15 mouse cellular contexts compared by ENCODE assay signal in genomic region chr11:90347667-90348459, GRCm38 (mm10). TPM values are rescaled to one million over a fixed set of nuclear protein-coding genes. Genes with fewer than 3 reads are reported as not detected.
DNase-seq lines count a peak whose midpoint lies in the region; ATAC-seq and TF ChIP-seq lines count a peak whose summit lies in the region.
"Had no signal": no experiment of that assay in that cellular context is flagged by ENCODE, and none has a peak within 500 bp of the region (broad histone marks: within the 10 kb centered on the region; RNA-seq: fewer than 3 reads in every experiment).

No protein-coding gene starts in this region.

- 44% methylated on average over 13 of the region's 13 CpGs for WGBS in hindbrain, postnatal 0 days
- WGBS in hindbrain, embryonic 11.5 days: 58% methylated on average over 13 of the region's 13 CpGs
- 37% methylated on average over 13 of the region's 13 CpGs for WGBS in embryonic facial prominence, embryonic 13.5 days
- WGBS in limb, embryonic 13.5 days: 63% methylated on average over 13 of the region's 13 CpGs

- no peak for ATAC-seq in hindbrain, postnatal 0 days
- ATAC-seq in hindbrain, embryonic 11.5 days (ENCODE audit: low FRiP score): no peak
- no peak for ATAC-seq in embryonic facial prominence, embryonic 13.5 days (ENCODE audit: insufficient number of reproducible peaks, insufficient read depth, low FRiP score, low TSS enrichment, low read depth)
- no peak for ATAC-seq in limb, embryonic 13.5 days (ENCODE audit: low FRiP score, low read depth)
- ATAC-seq: Patski had no signal

- no peaks in the 10 kb centered on the region for H3K36me3 ChIP-seq in hindbrain, postnatal 0 days (ENCODE audit: insufficient read depth, low read length)
- no peaks in the 10 kb centered on the region for H3K36me3 ChIP-seq in hindbrain, embryonic 11.5 days (ENCODE audit: control insufficient read depth, insufficient read depth, low read length)
- H3K36me3 ChIP-seq in embryonic facial prominence, embryonic 13.5 days: peaks cover 17% of the 10 kb centered on the region
- H3K36me3 ChIP-seq in limb, embryonic 13.5 days: no peaks in the 10 kb centered on the region

- H3K9me3 ChIP-seq in hindbrain, postnatal 0 days (ENCODE audit: low read length): no peaks in the 10 kb centered on the region
- no peaks in the 10 kb centered on the region for H3K9me3 ChIP-seq in hindbrain, embryonic 11.5 days (ENCODE audit: control insufficient read depth, low read length)
- no peaks in the 10 kb centered on the region for H3K9me3 ChIP-seq in embryonic facial prominence, embryonic 13.5 days
- H3K9me3 ChIP-seq in limb, embryonic 13.5 days: 0 out of 2 replicates have a peak, but pooled peaks cover 4% of the 10 kb centered on the region
- H3K9me3 ChIP-seq: embryonic facial prominence, embryonic 15.5 days had no signal

- no peak overlapping the region for H3K4me2 ChIP-seq in hindbrain, postnatal 0 days (ENCODE audit: low read depth, low read length)
- no peak overlapping the region for H3K4me2 ChIP-seq in hindbrain, embryonic 11.5 days (replicated peaks; ENCODE audit: low read depth, low read length)
- no peak overlapping the region for H3K4me2 ChIP-seq in embryonic facial prominence, embryonic 13.5 days
- H3K4me2 ChIP-seq in limb, embryonic 13.5 days (replicated peaks): no peak overlapping the region
- H3K4me2 ChIP-seq: embryonic facial prominence, embryonic 15.5 days had no signal

- DNase-seq in hindbrain, postnatal 0 days (ENCODE audit: low spot score): peak; percentile 14
- no peak for DNase-seq in hindbrain, embryonic 11.5 days (ENCODE audit: low spot score)
- peak; percentile 31 for DNase-seq in brain, adult 2 months (ENCODE audit: low read depth, low spot score)
- DNase-seq in kidney, adult 11 months: no peak
- DNase-seq in cerebellum, adult 11 months: no peak
- DNase-seq: cerebellum, adult 9-10 months; heart, postnatal 10 days; kidney, postnatal 14 days; lung, postnatal 10 days; thymus, adult 18-20 months had no signal

- no peak overlapping the region for H3K9ac ChIP-seq in hindbrain, postnatal 0 days (replicated peaks; ENCODE audit: low read length)
- H3K9ac ChIP-seq in hindbrain, embryonic 11.5 days (ENCODE audit: low read depth, low read length): no peak overlapping the region
- H3K9ac ChIP-seq in embryonic facial prominence, embryonic 13.5 days: no peak overlapping the region
- no peak overlapping the region for H3K9ac ChIP-seq in limb, embryonic 13.5 days
- H3K9ac ChIP-seq: embryonic facial prominence, embryonic 15.5 days; liver, embryonic 14.5 days had no signal

- no peaks in the 10 kb centered on the region for H3K27me3 ChIP-seq in hindbrain, postnatal 0 days (ENCODE audit: insufficient read depth, low read length)
- H3K27me3 ChIP-seq in hindbrain, embryonic 11.5 days (ENCODE audit: control insufficient read depth, insufficient read depth, low read length): no peaks in the 10 kb centered on the region
- H3K27me3 ChIP-seq in embryonic facial prominence, embryonic 13.5 days: no peaks in the 10 kb centered on the region
- H3K27me3 ChIP-seq in limb, embryonic 13.5 days: no peaks in the 10 kb centered on the region
- H3K27me3 ChIP-seq: embryonic facial prominence, embryonic 15.5 days had no signal

- peak overlapping the region; percentile 36; the same call in 1 of the 2 replicates for H3K27ac ChIP-seq in hindbrain, postnatal 0 days
- no peak overlapping the region for H3K27ac ChIP-seq in hindbrain, embryonic 11.5 days (ENCODE audit: low read depth, low read length)
- 0 out of 2 replicates have a peak overlapping the region, but pooled peaks have one; percentile 23 for H3K27ac ChIP-seq in embryonic facial prominence, embryonic 13.5 days
- H3K27ac ChIP-seq in limb, embryonic 13.5 days: peak overlapping the region; percentile 39; the same call in 1 of the 2 replicates
- H3K27ac ChIP-seq: embryonic facial prominence, embryonic 15.5 days; liver, embryonic 14.5 days had no signal

- H3K4me3 ChIP-seq in hindbrain, postnatal 0 days (ENCODE audit: low read length): no peak overlapping the region
- no peak overlapping the region for H3K4me3 ChIP-seq in hindbrain, embryonic 11.5 days (ENCODE audit: low read depth, low read length)
- H3K4me3 ChIP-seq in embryonic facial prominence, embryonic 13.5 days: no peak overlapping the region
- H3K4me3 ChIP-seq in limb, embryonic 13.5 days: no peak overlapping the region
- H3K4me3 ChIP-seq: embryonic facial prominence, embryonic 15.5 days had no signal

- no peak for TF ChIP-seq CTCF in hindbrain, postnatal 0 days (IDR thresholded peaks at IDR 0.05; ENCODE audit: low read depth)

- H3K4me1 ChIP-seq in hindbrain, postnatal 0 days (ENCODE audit: insufficient read depth, low read length): 0 out of 2 replicates have a peak, but pooled peaks cover 6% of the 10 kb centered on the region
- H3K4me1 ChIP-seq in hindbrain, embryonic 11.5 days (replicated peaks; ENCODE audit: control insufficient read depth, insufficient read depth, low read length): no peaks in the 10 kb centered on the region
- peaks cover 5% of the 10 kb centered on the region; the same call in 1 of the 2 replicates for H3K4me1 ChIP-seq in embryonic facial prominence, embryonic 13.5 days
- peaks cover 5% of the 10 kb centered on the region for H3K4me1 ChIP-seq in limb, embryonic 13.5 days

RNA-seq across cellular contexts. Expression of gene Hlf, which starts 42.8 kb away (rescaled TPM):
- 4.6 and 10.4 TPM in 2 replicates for total RNA-seq in hindbrain, postnatal 0 days (2014; rRNA removed)
- 9.6 and 10.2 TPM in 2 replicates for polyA plus RNA-seq in hindbrain, postnatal 0 days (2015; fragmentation: Nextera tagmentation; extraction: Ambion mirVana)
- 1.2 and 1.4 TPM in 2 replicates for polyA plus RNA-seq in hindbrain, embryonic 11.5 days (2014; fragmentation: Nextera tagmentation; extraction: Ambion mirVana)
- polyA plus RNA-seq in embryonic facial prominence, embryonic 13.5 days (2015; fragmentation: Nextera tagmentation; extraction: Ambion mirVana): 8.8 and 9.5 TPM in 2 replicates
- polyA plus RNA-seq in limb, embryonic 13.5 days (2015; fragmentation: Nextera tagmentation; extraction: Ambion mirVana): 1.3 and 1.9 TPM in 2 replicates

Comparison
In these comparisons a context has a peak if more than half of its experiments do, and no peak if none do; other contexts are left out.
1. DNase-seq: peak in hindbrain, postnatal 0 days (single experiment) and brain, adult 2 months (single experiment); none in hindbrain, embryonic 11.5 days (single experiment), kidney, adult 11 months (single experiment) and cerebellum, adult 11 months (single experiment).